Mouse (Mus musculus) hindbrain, postnatal 0 days (tissue): ENCODE data around the gene Casr. TPM values are rescaled to one million over a fixed set of nuclear protein-coding genes. Genes with fewer than 3 reads are reported as not detected.

Source experiments
- ATAC-seq: fragments of 200-750 bp; cut with Nextera tagmentation; 2 replicates; pipeline ENCODE4 v1.8.0; 2017; ENCODE audit warnings: mild to moderate bottlenecking, moderate TSS enrichment, moderate library complexity
- DNase-seq: peaks from one replicate; pipeline ENCODE4 v3.0.0-alpha.2; 2015; ENCODE audit warnings: low spot score
- H3K27ac ChIP-seq: fragments of 300-500 bp; sonication (generic); 2 replicates; pipeline ENCODE4 v1.5.1; 2014; ENCODE audit warnings: mild to moderate bottlenecking
- H3K27me3 ChIP-seq: fragments of 300-500 bp; sonication (generic); 2 replicates; pipeline ENCODE4 v1.6.1; 2014; ENCODE audit warnings: low read length, mixed read lengths; ENCODE audit not compliant: insufficient read depth
- H3K36me3 ChIP-seq: fragments of 300-500 bp; sonication (generic); 2 replicates; pipeline ENCODE4 v1.6.1; 2014; ENCODE audit warnings: low read length, mixed read lengths; ENCODE audit not compliant: insufficient read depth
- H3K4me1 ChIP-seq: fragments of 300-500 bp; sonication (generic); 2 replicates; pipeline ENCODE4 v1.6.1; 2014; ENCODE audit warnings: antibody characterized with exemption, low read length, mixed read lengths; ENCODE audit not compliant: insufficient read depth
- H3K4me2 ChIP-seq: fragments of 300-500 bp; sonication (generic); 2 replicates; pipeline ENCODE4 v1.6.1; 2014; ENCODE audit warnings: low read depth, mild to moderate bottlenecking, low read length, moderate library complexity, mixed read lengths
- H3K4me3 ChIP-seq: fragments of 300-500 bp; sonication (generic); 2 replicates; pipeline ENCODE4 v1.5.1; 2014; ENCODE audit warnings: low read length
- H3K9ac ChIP-seq: fragments of 300-500 bp; sonication (generic); replicated peaks from 2 replicates; pipeline ENCODE4 v1.6.1; 2014; ENCODE audit warnings: mild to moderate bottlenecking, low read length, moderate library complexity, mixed read lengths
- H3K9me3 ChIP-seq: fragments of 300-500 bp; sonication (generic); 2 replicates; pipeline ENCODE4 v1.6.1; 2016; ENCODE audit warnings: low read length, mixed read lengths
- CTCF ChIP-seq: IDR thresholded peaks from 2 replicates; pipeline ENCODE4 v1.5.1; 2016; ENCODE audit warnings: antibody characterized with exemption, control low read depth, low read depth
- WGBS: fragments of 180-500 bp; shearing (Covaris S2); extraction: QIAGEN DNeasy Blood & Tissue Kit; methylation state at CpG from one replicate; pipeline ENCODE4 v1.1.7; 2014; 5-methylcytosine and 5-hydroxymethylcytosine counted together
- polyA plus RNA-seq: library from polyadenylated mRNA; unstranded; fragments of >200 nt; fragmentation: Nextera tagmentation; extraction: Ambion mirVana; gene quantifications from 2 replicates; pipeline ENCODE4 v1.2.1, GENCODE M21; 2015
- total RNA-seq: library from RNA; depleted of rRNA; stranded (reverse); fragments of >200 nt; gene quantifications from 2 replicates; pipeline ENCODE4 v1.2.3, GENCODE M21; 2014; rRNA removed

The Casr gene
- 0.72 and 1.9 TPM in 2 replicates for total RNA-seq
- polyA plus RNA-seq: 0.13 and 0.24 TPM in 2 replicates

DNA sequence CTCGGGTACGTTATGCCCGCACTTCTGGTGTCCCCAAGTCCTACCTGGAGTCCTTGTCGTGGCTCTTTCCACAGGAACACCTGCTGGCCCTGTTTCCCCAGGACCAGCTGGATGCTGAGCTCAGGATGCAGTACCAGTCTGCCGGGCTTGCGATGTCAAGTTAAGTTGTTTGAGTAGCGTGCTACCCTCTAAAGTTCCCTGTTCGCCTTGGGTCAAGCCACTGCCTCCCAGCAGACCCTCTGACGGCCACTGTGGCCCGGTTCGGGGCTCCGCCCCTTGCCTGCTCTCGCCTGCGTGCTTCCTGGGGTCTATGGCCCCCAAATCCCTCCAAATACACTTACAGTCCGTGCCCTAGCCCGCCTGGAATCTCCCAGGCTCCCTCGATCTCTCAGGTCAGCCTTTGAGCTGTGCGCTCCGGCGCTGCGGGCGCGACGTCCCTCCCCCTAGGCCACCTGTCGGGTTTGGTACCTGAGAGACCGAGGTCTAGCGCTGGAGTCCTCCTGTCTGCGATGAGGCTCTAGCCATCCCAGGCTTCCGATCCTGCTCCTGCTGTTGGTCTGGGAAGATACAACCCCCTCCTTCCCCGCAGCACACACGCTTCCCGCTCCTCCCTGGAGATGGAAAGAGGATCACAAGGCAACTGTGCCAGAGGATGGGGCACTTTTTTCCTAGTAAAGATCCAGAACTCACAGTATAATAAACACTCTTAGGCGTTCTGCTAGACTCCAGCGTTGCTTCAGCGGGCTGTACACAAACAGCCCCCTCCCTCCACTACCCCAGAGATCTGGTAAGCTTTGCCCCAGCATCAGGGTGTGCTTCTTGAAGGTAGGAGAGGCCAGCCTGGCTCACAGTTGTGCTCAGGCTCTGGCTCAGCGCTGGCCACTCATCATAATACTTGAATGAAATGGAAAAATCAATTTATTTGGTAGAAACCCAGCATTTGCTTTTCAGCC, at the start of gene Casr:
TSS of gene Casr (minus strand) at position 756 of the 953 bp plus-strand sequence.
- H3K4me2 ChIP-seq: peak within 1 kb of the TSS; percentile 95
- ATAC-seq: peak; percentile 47
- H3K4me3 ChIP-seq: peak within 1 kb of the TSS; percentile 45
- no peak for TF ChIP-seq CTCF
- H3K9me3 ChIP-seq: no peaks in the 10 kb centered on the region
- H3K4me1 ChIP-seq: no peaks in the 10 kb centered on the region
- H3K36me3 ChIP-seq: no peaks in the 10 kb centered on the region
- H3K27ac ChIP-seq: no peak within 1 kb of the TSS
- peak; percentile 4 for DNase-seq
- peaks cover 6% of the 10 kb centered on the region; the same call in 1 of the 2 replicates for H3K27me3 ChIP-seq
- H3K9ac ChIP-seq: peak within 1 kb of the TSS; percentile 28
- 3% methylated on average over 36 of the region's 36 CpGs for WGBS

DNA sequence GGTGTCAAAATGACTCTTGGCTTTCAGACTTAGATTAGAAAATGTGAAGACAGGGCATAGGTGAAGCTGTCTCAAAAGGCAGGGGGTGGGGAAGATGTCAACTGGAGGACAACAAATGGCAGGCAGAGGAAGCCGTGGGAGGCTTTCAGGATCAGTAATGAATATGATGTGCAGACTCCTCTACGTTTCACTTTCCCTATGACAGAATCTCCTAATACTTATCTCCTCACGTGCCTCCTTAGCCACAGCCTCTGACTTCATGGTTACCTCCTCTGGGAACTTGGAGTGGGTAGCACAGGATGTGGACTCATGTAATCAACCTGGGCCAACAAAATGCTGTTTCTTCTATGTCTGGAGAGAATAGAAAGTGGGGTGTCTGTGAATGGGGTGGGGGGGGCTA, 40.7 kb upstream of the Casr start:
- DNase-seq: no peak
- Histone ChIP-seq H3K4me1 (no peaks in the 10 kb centered on the region), H3K9me3 (no peaks in the 10 kb centered on the region), H3K36me3 (no peaks in the 10 kb centered on the region), H3K4me2 (no peak overlapping the region), H3K9ac (no peak overlapping the region), H3K4me3 (no peak overlapping the region), H3K27ac (no peak overlapping the region), H3K27me3 (no peaks in the 10 kb centered on the region)
- no peak for TF ChIP-seq CTCF
- ATAC-seq: no peak
- 87% methylated on average over 3 of the region's 3 CpGs for WGBS

DNA sequence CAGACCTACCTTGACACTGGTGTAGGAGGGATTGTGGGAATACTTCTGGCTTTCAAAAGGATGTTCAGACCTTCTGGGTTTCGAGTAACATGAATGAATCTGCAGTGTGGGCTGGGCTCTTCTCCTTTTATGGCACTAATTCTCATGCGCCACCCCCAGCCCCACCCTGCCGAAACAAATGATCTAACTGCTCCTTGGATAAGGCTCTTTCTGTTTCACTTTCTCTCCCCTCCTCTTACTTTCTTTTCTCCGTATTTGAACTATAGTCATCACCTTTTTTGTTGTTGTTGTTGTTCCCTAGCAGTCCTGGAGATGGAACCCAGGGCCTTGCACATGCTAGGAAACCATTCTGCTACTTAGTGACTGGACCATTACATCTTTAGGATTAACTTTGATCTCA, 36.3 kb upstream of the Casr start:
- no peaks in the 10 kb centered on the region for H3K36me3 ChIP-seq
- H3K9me3 ChIP-seq: no peaks in the 10 kb centered on the region
- H3K27me3 ChIP-seq: no peaks in the 10 kb centered on the region
- no peak overlapping the region for H3K9ac ChIP-seq
- 88% methylated on average over 4 of the region's 4 CpGs for WGBS
- no peak overlapping the region for H3K4me2 ChIP-seq
- no peak for TF ChIP-seq CTCF
- H3K4me1 ChIP-seq: no peaks in the 10 kb centered on the region
- ATAC-seq (no peak), DNase-seq (no peak)
- no peak overlapping the region for H3K27ac ChIP-seq
- H3K4me3 ChIP-seq: no peak overlapping the region

DNA sequence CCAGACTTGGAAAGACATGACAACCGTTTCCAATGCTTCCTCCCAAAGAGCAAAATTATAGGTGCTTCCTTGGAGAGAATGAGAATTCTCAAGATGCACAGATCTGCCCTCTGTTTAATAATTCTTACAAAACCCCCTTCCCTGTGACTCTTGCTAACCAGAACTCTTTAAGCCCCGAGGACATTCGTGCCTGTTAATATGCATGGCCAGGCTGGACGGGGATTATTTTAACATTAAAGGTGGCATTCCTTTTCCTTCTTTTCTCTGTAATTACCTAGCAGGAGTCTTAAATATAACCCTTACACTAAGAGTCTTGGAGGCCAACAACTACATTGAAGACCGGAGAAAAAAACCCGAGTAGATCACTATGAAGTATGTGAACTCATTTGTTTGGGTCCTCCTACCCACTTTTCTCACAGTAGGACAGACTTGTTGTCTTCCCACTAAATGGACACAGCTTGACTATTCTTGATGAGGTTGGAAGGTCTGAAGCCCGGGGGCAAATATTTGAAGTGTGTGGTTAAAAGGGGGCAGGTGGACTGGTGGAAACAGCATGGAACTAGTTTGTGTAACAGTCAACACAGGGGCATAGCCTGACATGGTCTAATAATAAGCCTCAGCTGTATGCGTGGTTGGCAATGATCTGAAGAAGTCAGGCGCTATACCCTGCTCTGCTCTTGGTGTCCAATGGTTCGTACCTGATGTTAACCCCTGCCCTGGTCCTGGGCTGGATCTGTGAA, 34.9 kb upstream of the Casr start:
- Histone ChIP-seq H3K4me2 (no peak overlapping the region), H3K27me3 (no peaks in the 10 kb centered on the region), H3K4me1 (no peaks in the 10 kb centered on the region), H3K9ac (no peak overlapping the region), H3K36me3 (no peaks in the 10 kb centered on the region), H3K27ac (no peak overlapping the region), H3K9me3 (no peaks in the 10 kb centered on the region), H3K4me3 (no peak overlapping the region)
- ATAC-seq (no peak), DNase-seq (no peak)
- WGBS: 89% methylated on average over 10 of the region's 10 CpGs
- no peak for TF ChIP-seq CTCF

DNA sequence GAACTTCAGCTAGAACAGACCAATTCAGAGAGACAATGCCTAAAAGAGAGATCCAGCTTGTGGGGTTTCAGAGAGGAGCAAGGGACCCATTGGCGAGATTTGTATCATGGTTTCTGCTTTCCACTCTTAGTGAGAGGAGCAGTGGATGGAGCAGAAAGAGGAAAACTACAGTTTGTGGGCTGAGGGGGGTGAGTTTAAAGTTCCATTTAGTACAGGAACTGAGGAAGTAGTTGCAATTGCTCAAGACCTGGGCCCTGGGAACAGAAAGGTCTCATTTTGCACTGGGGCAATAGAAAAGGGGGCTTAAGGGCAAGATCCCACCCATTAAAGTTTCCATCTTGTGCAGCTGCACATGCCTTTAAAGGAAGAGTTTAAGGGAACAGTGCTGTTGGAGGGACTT, 28.0 kb upstream of the Casr start:
- DNase-seq: no peak
- 83% methylated on average over 1 of the region's 1 CpGs for WGBS

DNA sequence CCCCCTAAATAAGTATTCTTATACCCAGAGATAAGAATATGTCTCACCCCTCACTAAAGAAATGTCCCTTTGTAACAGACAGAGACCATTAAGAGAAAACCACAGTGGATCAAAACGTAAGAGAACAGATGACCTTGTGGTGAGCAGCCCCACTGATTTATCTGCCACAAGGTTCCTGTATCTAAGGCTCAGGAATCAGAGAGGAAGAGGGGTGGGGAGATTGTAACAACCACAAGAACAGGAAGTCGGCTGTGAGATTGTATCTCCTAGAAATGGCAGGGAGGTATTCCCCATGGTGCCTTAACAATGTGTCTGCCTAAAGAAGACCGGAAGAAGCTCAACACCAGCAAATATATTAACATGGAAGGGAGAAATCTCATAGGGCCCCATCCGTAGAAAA, 26.0 kb upstream of the Casr start:
- Histone ChIP-seq H3K36me3 (no peaks in the 10 kb centered on the region), H3K4me1 (no peaks in the 10 kb centered on the region), H3K9ac (no peak overlapping the region), H3K9me3 (no peaks in the 10 kb centered on the region), H3K4me3 (no peak overlapping the region), H3K27me3 (no peaks in the 10 kb centered on the region), H3K27ac (no peak overlapping the region), H3K4me2 (no peak overlapping the region)
- no peak for ATAC-seq
- DNase-seq: no peak
- WGBS: 81% methylated on average over 4 of the region's 4 CpGs
- TF ChIP-seq CTCF: no peak

More for the DNA sequence above, 28.0 kb upstream of the Casr start:
- Histone ChIP-seq H3K9ac (no peak overlapping the region), H3K4me2 (no peak overlapping the region), H3K4me1 (no peaks in the 10 kb centered on the region), H3K36me3 (no peaks in the 10 kb centered on the region), H3K4me3 (no peak overlapping the region), H3K27ac (no peak overlapping the region), H3K9me3 (no peaks in the 10 kb centered on the region), H3K27me3 (no peaks in the 10 kb centered on the region)
- ATAC-seq: no peak
- no peak for TF ChIP-seq CTCF

DNA sequence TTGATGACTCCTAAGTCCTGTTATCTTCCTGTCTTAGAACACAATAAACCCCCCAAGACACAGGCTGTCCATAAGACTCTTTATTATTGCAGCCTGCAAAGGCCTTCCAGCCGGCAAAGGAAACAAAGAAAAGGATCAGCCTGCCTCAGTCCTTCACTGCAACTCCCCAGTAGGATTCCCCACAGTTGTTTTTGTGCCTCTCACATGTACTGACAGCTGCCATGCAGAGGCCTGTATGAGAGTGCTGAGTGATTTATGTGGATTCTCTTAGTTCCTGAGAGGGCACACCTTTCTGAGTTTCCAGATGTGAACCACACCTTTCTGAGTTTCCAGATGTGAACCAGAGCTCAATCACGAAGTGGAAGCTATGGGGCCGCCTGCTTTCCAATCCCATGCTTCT, 20.1 kb upstream of the Casr start:
- no peak overlapping the region for H3K4me2 ChIP-seq
- ATAC-seq: no peak

More for the DNA sequence above, 20.1 kb upstream of the Casr start:
- Histone ChIP-seq H3K4me1 (no peaks in the 10 kb centered on the region), H3K9ac (no peak overlapping the region), H3K9me3 (no peaks in the 10 kb centered on the region), H3K4me3 (no peak overlapping the region), H3K27ac (no peak overlapping the region), H3K36me3 (no peaks in the 10 kb centered on the region), H3K27me3 (no peaks in the 10 kb centered on the region)
- no peak for DNase-seq
- TF ChIP-seq CTCF: no peak
- WGBS: 39% methylated on average over 3 of the region's 3 CpGs
